Mouse (Mus musculus) ovary, adult 18-20 months (tissue): Measurements from ENCODE around the gene Rae1.

Experiments
- DNase-seq: peaks from one replicate; pipeline ENCODE4 v3.0.0; 2022; ENCODE audit warnings: low spot score, mixed read lengths

The Rae1 gene

DNA sequence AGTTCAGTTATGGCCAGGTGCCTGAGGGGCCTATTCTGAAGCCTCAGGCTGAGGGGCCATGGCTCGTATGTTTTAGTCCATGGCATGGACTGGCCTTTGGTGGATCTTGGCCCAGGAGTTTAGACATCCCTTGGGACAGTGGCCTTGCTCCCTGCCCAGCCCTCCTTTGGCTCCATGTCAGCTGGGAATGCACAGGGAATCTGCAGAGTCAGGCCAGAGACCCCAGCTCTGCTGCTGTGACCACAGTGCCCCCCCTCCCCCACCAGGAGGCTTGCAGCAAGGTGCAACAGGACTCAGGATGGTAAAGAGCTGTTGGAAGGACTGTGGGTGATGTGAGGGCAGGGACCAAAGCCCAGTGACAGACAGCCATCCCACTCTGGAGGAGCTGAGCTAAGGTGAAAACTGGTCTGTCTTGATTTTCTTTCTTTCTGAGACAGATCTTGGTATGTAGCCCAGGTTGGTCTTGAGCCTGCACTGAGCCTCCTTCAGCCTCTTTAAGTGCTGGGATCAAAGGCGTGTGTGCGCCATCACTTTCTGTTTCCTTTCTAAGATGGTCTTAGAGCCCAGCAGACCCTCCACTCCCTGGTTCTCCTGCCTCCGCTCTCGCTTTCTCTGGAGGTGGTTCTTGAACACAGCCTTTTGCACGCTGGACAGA is 27.4 kb downstream of the Rae1 start:
- no peak for DNase-seq

DNA sequence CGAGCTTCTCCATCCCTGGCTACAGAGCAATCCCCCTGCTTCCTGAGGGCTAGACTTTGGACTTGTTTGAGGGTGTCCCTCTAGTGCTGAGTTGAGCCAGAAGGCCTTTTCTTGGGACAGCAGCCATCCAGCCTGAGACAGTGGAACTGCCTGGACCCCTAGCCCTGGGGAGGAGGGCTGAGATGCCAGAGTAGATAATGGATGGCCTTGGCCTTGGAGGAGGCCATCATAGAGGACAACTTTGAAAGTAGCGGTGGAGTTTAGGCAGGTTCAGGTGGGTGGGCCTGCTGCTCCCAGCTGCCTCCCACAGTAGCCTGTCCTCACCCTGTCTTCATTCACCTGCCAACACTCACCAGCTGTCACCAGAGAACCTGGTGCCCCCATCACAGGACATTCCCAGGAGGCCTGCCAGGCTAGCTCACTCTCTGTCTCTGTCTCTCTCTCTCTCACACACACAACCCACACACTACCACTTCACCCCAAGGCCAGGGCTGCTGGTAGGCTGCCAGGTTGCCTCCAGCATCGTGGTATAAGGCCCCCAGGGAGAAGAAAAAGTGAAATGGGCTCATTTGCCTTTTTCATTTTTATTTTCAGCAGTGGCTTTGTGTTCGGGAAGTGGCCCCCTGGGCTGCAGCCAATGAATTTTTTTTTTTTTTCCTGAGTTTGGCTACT is 28.0 kb downstream of the Rae1 start:
- no peak for DNase-seq

DNA sequence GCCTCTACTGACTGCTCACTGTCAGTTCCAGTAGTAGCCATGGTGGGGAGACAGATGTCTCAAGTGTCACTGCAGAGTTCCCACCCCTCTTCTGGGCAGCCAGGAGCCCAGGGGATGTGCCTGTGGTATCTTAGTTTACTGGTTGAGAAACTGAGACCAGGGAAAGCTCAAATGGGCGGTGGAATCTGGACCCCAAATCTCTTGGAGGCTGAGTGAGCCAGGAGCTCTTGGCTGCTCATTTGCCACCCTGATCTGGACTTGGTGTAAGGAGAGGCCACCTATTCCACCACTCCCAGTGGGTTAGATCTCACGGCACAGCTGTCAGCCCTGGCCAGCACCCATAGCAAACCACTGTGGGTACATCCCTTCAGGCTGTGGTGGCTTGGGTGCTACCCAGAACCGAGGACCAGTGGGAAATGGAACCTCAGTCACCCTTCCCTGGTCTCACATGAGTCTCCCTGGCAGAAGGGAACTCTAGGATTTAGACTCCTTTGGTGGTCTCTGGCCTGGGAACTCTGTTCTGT is 28.7 kb downstream of the Rae1 start:
- DNase-seq: no peak

DNA sequence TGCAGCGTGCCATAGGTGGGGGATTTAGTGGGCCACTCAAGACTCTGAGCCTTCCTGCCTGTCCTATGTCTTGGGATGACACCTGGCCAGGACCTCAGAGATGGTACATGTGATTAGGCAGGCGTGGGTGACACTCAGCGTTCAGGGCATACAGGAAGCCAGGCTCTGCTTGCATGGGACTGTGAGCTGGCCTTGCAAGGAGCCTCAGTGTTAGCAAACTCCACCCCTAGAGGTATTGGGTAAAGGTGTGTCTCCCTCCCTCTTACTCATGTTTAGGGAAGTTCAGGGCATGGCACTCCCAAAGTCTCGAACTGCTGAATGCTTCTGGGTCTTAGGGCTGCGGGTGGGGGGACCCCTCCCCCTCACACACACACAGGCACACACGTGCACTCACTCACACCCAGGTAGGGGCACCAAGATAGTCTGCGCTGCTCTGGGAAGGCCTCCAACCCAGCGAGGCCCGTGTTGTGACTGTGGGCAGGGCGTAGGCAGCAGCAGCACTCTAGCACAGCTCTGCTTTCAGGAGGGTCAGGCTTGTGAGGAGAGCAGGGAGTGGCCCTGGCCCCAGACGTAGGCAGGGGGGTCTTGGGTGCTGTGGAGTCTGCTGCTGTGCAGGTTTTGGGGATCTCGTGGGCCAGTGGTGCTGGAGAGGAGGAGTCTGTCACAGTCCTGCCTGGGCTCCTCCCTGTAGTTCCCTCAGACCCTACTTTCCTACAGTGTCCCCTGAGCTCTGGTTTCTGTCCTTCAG is 30.8 kb downstream of the Rae1 start:
- no peak for DNase-seq

DNA sequence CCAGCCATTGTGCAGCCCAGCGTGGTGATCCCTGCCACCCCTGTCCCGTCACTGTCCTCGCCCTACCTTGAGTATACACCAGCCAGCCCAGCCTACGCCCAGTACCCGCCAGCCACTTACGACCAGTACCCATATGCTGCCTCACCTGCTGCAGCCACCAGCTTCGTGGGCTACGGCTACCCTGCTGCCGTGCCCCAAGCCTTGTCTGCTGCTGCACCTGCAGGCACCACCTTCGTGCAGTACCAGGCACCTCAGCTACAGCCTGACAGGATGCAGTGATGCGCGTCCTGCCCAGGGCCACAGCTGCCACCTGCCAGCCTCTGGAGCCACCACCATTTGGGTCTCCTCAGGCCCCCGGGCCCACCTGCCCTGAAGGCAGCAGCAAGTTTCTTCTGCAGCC is 33.6 kb downstream of the Rae1 start:
- no peak for DNase-seq

DNA sequence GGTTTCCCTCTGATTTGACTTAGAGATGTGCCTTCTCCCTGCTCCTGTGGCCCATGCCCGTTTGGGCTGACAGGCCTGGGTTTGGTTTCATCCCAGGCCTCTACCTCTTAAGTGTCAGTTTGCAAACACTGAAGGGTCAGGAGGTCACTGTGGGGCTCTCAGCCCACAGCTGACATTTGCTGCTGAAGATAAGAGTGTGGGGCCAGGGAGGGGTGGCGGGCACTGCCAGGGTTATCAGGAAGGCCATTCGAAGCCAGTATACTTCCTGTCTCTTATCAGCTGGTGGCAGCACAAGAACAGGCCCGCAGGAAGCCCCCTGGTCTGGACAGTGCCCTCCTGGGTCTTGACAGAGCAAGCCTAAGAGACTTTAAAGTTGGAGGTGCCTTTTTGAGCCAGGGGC is 35.1 kb downstream of the Rae1 start:
- no peak for DNase-seq

DNA sequence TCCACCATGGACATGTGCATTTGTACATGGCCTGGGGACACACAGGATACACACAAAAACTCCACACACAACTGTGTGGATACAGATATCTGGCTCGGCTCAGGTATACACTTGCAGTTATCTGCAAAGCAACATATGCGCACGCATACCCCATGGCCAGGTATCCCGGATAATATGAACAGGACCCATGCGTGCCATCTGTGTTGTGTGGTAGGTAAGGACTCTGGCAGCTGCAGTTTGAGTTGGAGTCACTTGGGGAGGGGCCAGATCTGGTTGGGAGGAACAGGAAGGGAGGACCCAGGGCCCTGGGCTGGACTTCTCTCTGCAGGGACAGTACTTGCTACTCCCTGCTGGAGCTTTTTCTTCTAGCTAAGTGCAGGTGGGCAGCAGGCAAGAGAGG is 35.7 kb downstream of the Rae1 start:
- no peak for DNase-seq

DNA sequence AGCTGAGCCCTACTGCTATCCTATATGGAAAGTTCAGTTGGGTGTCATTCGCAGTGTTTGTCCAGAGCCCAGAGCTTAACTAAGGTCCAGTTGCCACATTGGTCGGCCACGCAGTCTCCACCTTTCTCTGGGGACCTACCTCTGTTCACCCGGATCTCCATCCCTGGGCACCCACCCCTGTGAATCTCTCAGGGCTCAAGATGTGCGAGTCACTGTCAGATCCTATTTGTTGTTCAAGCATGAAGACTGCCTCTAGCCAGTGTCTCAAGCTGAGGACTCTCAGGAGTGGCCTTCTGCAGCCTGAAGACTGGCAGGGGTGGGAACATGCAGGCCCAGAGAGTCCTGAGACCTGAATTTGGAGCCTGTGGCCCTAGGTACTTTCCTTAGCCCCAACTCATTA is 36.1 kb downstream of the Rae1 start:
- DNase-seq: no peak

DNA sequence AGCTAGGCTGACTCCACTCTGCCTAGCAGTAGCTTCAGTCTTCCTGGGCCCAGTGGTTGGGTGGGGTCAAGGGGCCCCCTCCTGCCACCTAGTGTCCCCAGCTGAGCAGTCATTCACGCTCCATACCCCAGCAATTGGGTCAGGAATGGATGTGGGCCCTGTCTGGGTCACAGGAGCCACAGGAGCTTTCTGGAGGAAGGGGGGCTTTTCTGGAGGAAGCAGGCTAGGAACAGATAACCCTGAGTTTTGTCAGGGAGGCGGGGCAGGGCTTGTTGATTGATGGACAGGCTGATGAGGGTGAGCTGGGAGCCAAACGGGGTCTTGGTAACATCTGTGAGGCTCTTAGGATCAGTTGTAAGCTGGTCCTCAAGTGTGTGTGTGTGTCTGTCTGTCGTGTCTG is 36.7 kb downstream of the Rae1 start:
- DNase-seq: no peak

DNA sequence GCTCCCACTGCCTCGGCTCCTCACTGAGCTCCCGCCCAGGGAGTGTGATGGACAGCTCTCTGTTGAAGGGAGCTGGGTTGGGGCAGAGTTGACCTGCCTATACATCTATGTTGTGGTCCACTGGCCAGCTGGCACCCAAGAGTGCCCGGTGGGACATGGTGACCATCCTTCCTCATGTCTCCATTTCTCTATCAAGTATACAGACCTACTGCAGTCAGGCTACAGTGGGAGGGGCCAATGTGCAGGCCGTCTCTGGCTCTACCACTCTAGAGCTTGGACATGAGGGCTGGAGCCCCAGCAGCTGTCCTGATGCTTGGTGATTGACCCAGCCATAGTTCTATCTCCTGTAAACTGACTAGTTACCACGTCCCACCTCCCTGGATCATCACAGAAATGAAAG is 37.4 kb downstream of the Rae1 start:
- no peak for DNase-seq

DNA sequence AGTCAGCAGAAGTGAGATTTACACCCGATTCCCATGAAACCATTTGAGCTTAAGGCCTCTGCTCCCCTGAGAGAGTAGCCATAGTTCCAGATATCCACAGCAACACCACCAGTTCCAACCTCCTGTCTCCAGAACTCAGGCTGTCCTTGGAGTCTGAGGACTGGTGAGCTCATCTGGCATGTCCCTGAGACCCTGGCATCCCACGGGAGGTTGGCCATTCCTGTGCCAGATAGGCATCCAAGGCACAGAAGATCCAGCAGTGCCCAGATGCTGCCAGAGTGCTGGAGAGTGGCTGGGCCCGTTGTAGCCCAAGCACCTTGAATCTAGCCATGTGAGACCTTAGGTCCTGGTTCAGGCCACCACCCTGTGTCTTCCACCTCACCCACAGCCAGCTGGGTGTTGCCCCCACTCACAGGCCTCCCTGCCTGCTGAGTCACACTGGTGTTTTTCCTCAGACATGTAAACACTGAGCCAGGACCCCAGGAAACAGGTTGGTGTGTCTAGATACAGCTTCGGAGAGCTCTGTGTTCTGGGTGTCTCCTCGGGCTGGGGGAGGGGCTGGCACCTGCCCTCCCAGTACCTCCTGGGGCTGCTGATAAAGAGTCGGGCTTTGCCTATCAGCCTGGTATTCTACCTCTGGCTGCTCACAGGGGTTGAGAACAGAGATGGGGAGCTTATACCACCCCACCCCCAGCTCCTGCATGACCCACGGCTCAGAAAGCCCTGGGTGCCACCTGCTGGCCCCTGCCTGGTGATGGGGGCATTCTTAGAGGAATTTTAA is 38.1 kb downstream of the Rae1 start:
- no peak for DNase-seq

DNA sequence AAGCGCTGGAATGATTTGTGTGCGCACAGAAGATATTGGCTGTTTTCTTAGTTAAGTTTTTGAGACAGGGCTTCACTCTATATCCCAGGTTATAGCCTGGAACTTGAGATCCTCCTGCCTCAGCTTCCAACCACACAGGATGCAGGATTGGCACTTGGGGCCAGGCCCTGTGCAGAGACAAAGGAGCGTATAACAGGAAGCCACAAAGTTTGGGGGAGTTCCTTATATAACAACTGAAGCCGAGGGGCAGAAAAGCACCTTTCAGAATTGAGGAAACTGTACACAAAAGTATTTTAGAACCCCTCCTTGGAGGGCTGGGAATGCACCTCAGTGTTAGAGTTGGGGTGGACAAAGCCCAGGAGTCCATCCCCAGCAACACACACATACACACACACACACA is 39.1 kb downstream of the Rae1 start:
- no peak for DNase-seq

DNA sequence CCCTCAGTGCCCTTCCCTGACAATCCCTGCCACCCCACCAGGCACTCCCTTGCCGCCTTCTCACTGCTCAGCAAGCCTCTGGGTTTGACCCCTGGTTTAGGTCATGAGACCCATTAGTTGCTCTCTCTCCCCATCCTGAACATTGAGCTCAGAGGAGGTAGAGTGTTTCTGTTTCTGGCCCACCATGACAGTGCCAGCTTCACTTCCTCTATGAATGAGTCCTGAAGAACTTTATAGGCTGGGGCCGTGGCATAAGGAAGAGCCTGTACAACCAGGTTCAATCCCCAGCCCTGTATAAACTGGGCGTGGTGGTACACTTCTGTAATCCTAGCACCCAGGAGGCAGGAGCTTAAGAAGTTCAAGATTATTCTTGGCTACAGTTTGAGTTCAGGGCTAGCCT is 40.9 kb downstream of the Rae1 start:
- DNase-seq: no peak

DNA sequence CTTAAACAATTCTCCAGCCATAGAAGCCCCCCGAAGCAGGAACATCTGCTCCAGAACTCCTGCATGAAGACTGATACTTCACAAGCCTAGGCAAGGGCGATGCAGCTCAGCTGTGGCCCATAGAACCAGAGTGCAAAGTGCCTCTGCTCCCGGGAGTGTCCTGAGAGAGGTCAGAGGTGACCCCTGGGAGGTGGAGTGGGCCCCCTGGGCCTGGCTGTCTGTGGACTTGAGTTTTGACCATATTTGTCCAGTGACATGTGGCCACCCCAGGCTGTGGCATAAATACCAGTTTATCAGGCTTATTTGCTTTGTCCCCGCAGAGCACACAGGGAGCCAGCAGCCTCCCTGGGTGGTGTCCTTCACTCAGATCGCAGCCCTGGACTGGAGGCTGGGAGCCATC is 41.3 kb downstream of the Rae1 start:
- DNase-seq: no peak

DNA sequence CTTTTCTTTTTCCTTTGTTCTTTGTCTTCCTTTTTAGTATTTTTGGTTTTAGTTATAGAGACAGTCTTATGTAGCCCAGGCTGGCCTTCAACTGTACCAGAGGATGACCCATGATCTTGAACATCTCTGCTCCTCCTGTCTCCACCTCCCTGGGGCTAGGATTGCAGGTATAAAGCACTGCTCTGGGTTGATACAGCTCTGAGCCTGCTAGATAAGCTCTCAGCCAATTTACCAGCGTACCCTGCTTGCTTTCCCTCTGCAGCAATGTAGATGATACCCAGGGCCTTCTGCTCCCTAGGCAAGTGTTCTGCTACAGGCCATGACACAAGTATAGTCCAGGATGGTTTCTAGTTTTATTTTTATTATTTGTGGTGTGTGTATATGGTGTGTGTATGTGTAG is 42.0 kb downstream of the Rae1 start:
- no peak for DNase-seq

DNA sequence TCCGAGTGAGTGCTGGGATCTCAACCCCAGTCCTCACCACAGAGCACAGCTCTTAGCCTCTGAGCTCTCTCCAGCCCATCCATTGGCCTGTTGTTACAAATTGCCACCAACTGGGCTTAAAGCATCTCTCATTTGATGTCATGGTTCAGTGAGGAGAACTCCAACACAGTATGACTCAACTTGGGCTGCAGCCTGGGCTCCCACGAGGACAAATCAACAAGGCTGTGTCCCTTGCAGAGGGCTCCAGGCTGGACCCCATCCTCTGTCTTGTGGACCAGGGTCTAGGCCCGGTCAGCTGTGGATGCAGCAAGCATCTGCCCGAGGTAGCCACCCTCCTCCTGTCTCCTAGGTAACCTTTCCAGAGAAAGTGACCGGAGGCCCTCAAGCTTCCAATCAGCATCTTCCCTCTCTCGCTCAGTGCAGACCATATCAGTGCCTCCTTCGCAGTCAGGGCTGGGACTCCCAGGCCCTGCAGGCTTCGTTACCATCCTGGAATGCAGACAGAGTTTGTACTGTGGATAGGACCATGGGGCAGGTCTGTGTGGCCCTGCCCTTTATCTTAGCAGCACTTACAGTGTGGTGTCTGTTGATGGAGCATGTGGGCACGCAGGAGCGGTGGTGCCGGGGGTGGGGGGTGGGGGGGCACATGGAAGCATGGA is 42.7 kb downstream of the Rae1 start:
- no peak for DNase-seq

DNA sequence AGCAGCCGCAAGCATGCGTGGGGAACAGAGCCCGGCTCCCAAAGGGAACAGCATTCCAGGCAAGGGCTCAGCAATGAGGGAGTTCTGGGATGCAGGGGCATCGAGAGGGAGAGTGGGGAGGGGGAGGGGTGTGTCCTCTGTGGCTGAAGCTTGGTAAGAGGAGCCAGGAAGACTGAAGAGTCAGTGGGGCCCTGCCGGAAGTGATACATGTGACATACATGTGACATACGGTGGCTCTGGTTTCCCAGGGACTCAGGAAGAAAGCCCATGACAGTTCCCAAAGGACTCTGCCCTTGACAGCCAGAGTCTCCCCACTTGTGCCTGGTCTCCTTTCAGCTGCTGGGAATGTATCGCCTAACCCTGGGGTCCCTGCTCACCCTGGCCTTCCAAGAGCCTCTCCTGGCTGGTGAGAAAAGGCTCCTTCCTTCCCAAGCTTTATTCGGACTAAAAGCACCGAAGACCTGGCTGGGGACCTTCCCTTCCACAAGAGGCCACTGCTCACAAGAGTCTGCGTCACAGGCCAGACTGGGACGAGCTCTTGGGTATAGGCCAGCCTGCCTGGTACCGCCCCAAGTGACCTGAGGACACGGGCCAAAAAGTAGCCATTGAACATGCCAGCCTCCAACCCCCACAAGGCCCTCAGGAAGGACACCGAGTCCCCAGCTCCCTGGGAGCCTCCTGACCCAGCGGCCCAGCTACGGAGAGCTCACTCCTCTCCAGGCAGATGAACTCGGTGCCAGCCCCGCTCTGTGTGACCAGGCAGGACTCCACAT is 44.5 kb downstream of the Rae1 start:
- DNase-seq: peak; percentile 25

DNA sequence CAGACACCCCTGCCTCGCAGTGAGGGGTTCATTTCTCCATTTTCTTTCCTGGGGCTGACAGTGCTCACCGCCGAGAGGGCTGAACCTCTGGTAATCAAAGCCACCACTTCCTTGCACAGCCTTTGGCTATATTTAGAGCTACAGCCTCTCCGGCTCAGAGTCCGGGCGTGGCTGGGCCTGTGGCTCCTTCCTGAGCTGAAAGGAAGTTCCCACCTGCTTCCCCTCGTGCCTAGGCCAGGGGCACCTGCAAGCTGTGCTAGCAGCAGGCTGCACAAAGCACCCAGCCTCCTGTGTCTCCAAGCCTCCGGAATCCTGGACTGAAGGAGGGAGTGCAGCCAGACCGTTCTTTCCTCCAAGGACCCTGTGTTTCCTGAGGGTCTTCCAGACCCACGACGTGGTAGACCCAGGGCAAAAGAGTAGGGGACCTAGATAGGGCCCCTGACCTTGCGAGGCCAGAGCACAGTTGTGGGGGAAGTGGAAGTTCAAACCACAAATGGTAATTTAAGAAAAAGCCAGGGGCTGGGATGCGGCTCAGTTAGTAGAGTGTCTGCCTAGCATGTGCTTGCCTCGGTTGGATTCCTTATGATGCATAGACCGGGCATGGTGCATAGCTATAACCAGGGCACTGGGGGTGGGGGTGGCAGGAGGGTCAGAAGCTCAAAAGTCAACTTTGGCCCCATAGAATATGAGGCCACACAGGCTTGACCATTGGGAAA is 46.8 kb downstream of the Rae1 start:
- no peak for DNase-seq

DNA sequence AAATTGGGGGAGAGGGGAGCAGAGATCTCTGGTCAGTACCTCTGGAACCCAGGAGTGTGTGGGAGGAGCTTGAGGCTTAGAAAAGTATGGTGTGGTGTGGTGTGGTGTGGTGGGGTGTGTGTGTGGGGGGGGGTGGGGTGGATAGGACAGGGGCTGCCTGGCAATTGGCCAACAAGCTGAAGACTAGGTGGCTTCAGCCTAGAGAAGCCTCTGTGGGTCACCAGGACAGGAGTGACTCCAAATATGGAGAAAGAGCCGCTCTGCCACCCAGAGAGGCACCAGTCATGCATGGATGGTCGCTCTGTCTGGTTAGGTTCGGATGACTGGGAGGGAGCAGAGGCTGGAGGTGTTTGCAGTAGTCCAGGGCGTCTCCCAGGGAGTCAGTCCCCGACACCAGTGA is 47.6 kb downstream of the Rae1 start:
- DNase-seq: no peak

DNA sequence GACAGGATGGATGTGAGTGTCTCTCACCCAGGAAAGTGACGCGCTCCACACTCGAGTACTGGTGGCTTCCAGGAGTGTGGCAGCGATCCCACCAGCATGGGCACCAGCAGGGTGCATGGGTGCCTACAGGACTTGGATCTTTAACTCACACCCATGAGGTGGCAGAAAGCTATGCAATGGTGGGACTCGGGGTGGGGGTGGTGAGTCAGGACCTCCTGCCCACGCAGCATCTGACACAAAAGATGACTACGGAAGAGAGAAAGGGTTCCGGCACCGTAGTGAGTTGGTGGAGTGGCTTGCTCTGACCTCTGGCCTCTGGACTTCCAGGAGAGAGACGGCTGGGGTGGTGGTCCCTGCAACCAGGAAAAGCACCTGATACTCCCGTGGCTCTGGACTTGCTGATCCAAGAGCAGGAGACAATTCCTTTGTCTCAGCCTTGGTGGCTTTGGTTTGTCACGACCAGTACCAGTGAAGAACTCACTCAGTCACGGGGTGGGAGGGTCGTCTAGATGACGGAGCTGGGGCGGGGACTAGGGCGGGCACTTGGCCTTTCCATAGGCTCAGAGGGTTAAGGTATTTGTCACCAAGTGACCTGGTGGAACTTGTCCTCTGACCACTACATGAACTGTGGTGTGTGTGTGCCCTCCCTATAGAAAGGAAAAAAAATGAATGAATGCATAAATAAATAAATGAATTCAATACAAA is 48.3 kb downstream of the Rae1 start:
- DNase-seq: no peak
